Mouse (Mus musculus) small intestine, adult 2 months (tissue): Measurements from ENCODE around the gene Rhno1. TPM values are rescaled to one million over a fixed set of nuclear protein-coding genes. Genes with fewer than 3 reads are reported as not detected.

ENCODE experiments used
- H3K27ac ChIP-seq: fragments of 200-500 bp; 2 replicates; pipeline ENCODE4 v1.5.1; 2012; ENCODE audit warnings: low read depth, low read length, control low read depth, inconsistent platforms; ENCODE audit not compliant: insufficient read depth
- H3K27me3 ChIP-seq: fragments of 200-500 bp; 2 replicates; pipeline ENCODE4 v1.6.1; 2012; ENCODE audit warnings: mild to moderate bottlenecking, moderate library complexity, low read length, inconsistent platforms; ENCODE audit not compliant: control insufficient read depth, insufficient read depth
- H3K36me3 ChIP-seq: fragments of 200-500 bp; 2 replicates; pipeline ENCODE4 v1.6.1; 2012; ENCODE audit warnings: mild to moderate bottlenecking, low read length, control low read depth, inconsistent platforms; ENCODE audit not compliant: control insufficient read depth, insufficient read depth
- H3K4me1 ChIP-seq: fragments of 200-500 bp; 2 replicates; pipeline ENCODE4 v1.6.1; 2012; ENCODE audit warnings: low read length, inconsistent platforms, mixed read lengths; ENCODE audit not compliant: control insufficient read depth, insufficient read depth, insufficient read length
- H3K4me3 ChIP-seq: fragments of 200-500 bp; 2 replicates; pipeline ENCODE4 v1.5.1; 2012; ENCODE audit warnings: low read depth, mild to moderate bottlenecking, control low read depth, inconsistent platforms, low read length, moderate library complexity
- CTCF ChIP-seq: fragments of 200-500 bp; IDR thresholded peaks from 2 replicates; pipeline ENCODE4 v1.5.1; 2012; ENCODE audit warnings: low read depth, mild to moderate bottlenecking, control low read depth, inconsistent platforms, low read length, moderate library complexity, mixed read lengths; ENCODE audit not compliant: insufficient replicate concordance, insufficient read length; ENCODE audit errors: extremely low read depth
- POLR2A ChIP-seq: fragments of 200-500 bp; IDR thresholded peaks from 2 replicates; pipeline ENCODE4 v1.6.1; 2012; ENCODE audit warnings: low read depth, mild to moderate bottlenecking, control low read depth, inconsistent platforms, low read length, moderate library complexity
- WGBS: fragments of 180-500 bp; shearing (Covaris S2); methylation state at CpG from one replicate; pipeline ENCODE4 v1.1.7; 2018; 5-methylcytosine and 5-hydroxymethylcytosine counted together
- polyA plus RNA-seq: library from polyadenylated mRNA; depleted of rRNA; stranded (reverse); fragments of >200 nt; gene quantifications from 2 replicates; pipeline ENCODE4 v1.2.3, GENCODE M21; 2012; rRNA removed

Gene Rhno1
- polyA plus RNA-seq, 1 experiment, result 11.2 TPM

GRCm38 (mm10) chr6:128308311-128308710 is 54.4 kb downstream of the Rhno1 start:
- Histone ChIP-seq H3K36me3 (no peaks in the 10 kb centered on the region), H3K27me3 (no peaks in the 10 kb centered on the region), H3K27ac (no peak overlapping the region), H3K4me3 (no peak overlapping the region), H3K4me1 (no peaks in the 10 kb centered on the region)
- TF ChIP-seq POLR2A (no peak), CTCF (peak; percentile 87; the same call in 1 of the 2 replicates)
- 27% methylated on average over 4 of the region's 4 CpGs for WGBS

Other genes with a start within 250 kb of the Rhno1 start
- 15.3 and 20.6 TPM in 2 replicates for gene Tspan9, start 219.3 kb downstream of the Rhno1 start, polyA plus RNA-seq
- gene Tead4, start 62.1 kb downstream of the Rhno1 start, polyA plus RNA-seq, result 0.61 and 0.93 TPM in 2 replicates
- 2.0 and 2.4 TPM in 2 replicates for gene Tulp3, start 7.1 kb downstream of the Rhno1 start, polyA plus RNA-seq
- gene Foxm1, start 56 bp upstream of the Rhno1 start, polyA plus RNA-seq, result 6.3 and 11.3 TPM in 2 replicates
- not detected in 2 replicates for gene Tex52, start 12.5 kb upstream of the Rhno1 start, polyA plus RNA-seq
- gene Gm44596, start 12.6 kb upstream of the Rhno1 start, polyA plus RNA-seq, result not detected in 2 replicates
- 0.49 and 0.63 TPM in 2 replicates for gene Nrip2, start 36.4 kb upstream of the Rhno1 start, polyA plus RNA-seq
- gene Itfg2, start 62.0 kb upstream of the Rhno1 start, polyA plus RNA-seq, result 16.1 and 16.2 TPM in 2 replicates
- gene Fkbp4, start 75.8 kb upstream of the Rhno1 start, polyA plus RNA-seq, result 52.9 and 105 TPM in 2 replicates
- gene Pzp, start 163.8 kb upstream of the Rhno1 start, polyA plus RNA-seq, result 0.06 TPM in 1 of 2 replicates, not detected in the other
- 0.03 and 0.34 TPM in 2 replicates for gene A2ml1, start 218.7 kb upstream of the Rhno1 start, polyA plus RNA-seq